Mouse (Mus musculus): ENCODE results near the gene Hpcal4. TPM values are rescaled to one million over a fixed set of nuclear protein-coding genes. Genes with fewer than 3 reads are reported as not detected.
A peak's percentile ranks its signal among the peaks of the same experiment; 100 is the strongest.

Gene Hpcal4
- polyA plus RNA-seq, 1 experiment from 2014 or later = 3.7 TPM

DNA sequence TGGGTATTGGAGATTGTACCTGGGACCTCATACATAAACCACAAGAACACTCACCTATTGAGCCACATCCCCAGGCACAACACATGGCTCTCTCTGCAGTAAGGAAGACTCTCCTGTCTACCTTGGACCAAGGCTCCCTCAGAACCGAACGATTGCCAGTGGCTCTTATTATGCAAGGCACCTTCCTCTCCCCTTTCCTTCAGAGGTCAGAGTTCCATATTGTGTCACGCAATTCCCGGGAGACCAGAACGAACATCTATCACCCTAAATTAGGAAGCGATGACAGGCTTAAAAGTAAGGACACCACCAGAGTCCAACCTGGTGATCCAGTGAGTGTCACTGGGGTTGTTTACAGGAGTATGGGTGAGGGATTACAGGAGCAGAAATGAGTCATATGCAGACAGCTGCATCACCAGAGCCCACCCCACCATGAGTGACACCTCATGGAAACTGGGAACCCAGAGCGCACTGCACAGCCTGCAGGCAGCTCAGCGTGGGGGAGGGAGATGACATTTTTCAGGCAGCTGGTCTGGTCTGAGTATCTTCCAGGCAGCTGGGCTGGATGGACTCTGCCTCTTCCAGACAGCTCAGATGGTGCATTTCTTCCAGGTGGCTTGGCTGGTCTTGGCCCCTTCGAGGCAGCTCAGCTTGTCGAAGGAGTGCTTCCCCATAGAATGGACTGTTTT, 42.8 kb downstream of the Hpcal4 start:
- no peaks in the 10 kb centered on the region for H3K36me3 ChIP-seq (ENCODE audit: insufficient read depth, low read length)
- peaks cover 31% of the 10 kb centered on the region for H3K4me1 ChIP-seq (replicated peaks; ENCODE audit: insufficient read depth, low read length)
- no peak for TF ChIP-seq CTCF (IDR thresholded peaks at IDR 0.05; ENCODE audit: low read depth)
- no peak overlapping the region for H3K4me2 ChIP-seq (ENCODE audit: low read length)
- no peaks in the 10 kb centered on the region for H3K27me3 ChIP-seq (ENCODE audit: insufficient read depth, low read length)
- no peak overlapping the region for H3K9ac ChIP-seq (ENCODE audit: low read depth, low read length)
- H3K4me3 ChIP-seq (replicated peaks; ENCODE audit: low read depth, low read length) = no peak overlapping the region
- 32% methylated on average over 10 of the region's 10 CpGs for WGBS
- peak; percentile 55 for DNase-seq (ENCODE audit: low spot score)
- H3K27ac ChIP-seq = no peak overlapping the region
- no peaks in the 10 kb centered on the region for H3K9me3 ChIP-seq (replicated peaks; ENCODE audit: low read length)
- ATAC-seq (replicated peaks; ENCODE audit: low FRiP score, low read depth) = peak; percentile 58; the same call in 1 of the 2 replicates

DNA sequence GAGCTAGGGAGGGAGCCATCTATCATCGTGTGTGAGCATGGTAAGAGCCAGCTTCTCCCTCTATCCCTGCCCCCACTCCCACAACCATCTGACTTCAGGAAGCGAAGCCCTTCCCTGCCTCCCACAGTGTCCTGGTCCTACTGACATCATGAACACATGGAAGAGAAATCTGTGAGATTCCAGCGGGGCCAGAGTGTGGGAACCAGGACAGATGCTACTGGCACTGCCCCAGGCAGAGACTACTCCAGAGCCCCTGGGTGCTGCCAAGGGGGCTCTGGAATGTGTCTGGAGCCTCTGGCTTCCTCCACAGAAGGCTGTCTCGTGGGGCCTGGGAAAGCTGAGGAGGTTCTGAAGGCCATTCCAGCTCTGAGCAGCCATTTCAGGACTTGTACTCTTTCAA, 44.7 kb downstream of the Hpcal4 start:
- DNase-seq (ENCODE audit: low spot score) (peak; percentile 41), ATAC-seq (replicated peaks; ENCODE audit: low FRiP score, low read depth) (0 out of 2 replicates have a peak, but pooled peaks have one; percentile 17)
- Histone ChIP-seq H3K4me2 (ENCODE audit: low read length) (no peak overlapping the region), H3K36me3 (ENCODE audit: insufficient read depth, low read length) (no peaks in the 10 kb centered on the region), H3K27me3 (ENCODE audit: insufficient read depth, low read length) (no peaks in the 10 kb centered on the region), H3K27ac (0 out of 2 replicates have a peak overlapping the region, but pooled peaks have one; percentile 36), H3K9ac (ENCODE audit: low read depth, low read length) (no peak overlapping the region), H3K4me1 (replicated peaks; ENCODE audit: insufficient read depth, low read length) (peaks cover 37% of the 10 kb centered on the region), H3K4me3 (replicated peaks; ENCODE audit: low read depth, low read length) (no peak overlapping the region), H3K9me3 (replicated peaks; ENCODE audit: low read length) (no peaks in the 10 kb centered on the region)
- whole genome bisulfite sequencing = 35% methylated on average over 4 of the region's 4 CpGs
- TF ChIP-seq CTCF (IDR thresholded peaks at IDR 0.05; ENCODE audit: low read depth) = no peak

DNA sequence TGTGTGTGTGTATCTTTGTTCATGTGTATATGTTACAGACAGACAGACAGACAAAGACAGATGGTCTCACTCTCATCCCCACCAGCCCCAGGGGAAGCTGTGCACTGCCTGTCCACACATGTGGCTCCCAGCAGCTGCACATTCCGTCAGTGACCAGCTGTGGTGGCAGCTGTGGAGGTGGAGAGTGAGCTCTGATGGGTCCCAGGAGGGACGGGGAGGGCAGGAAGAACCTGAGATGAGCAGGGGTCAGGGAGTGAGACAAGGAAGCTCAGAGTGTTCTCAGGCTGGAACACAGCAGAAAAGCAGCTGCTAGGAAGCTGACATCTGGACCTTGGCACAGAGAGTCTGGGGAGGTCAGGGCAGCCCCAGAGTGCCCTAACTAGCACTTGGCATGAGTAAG, 45.2 kb downstream of the Hpcal4 start:
- H3K9me3 ChIP-seq (replicated peaks; ENCODE audit: low read length) = no peaks in the 10 kb centered on the region
- no peak overlapping the region for H3K4me2 ChIP-seq (ENCODE audit: low read length)
- H3K27me3 ChIP-seq (ENCODE audit: insufficient read depth, low read length) = no peaks in the 10 kb centered on the region
- no peak overlapping the region for H3K9ac ChIP-seq (ENCODE audit: low read depth, low read length)
- peaks cover 43% of the 10 kb centered on the region for H3K4me1 ChIP-seq (replicated peaks; ENCODE audit: insufficient read depth, low read length)
- H3K27ac ChIP-seq = 0 out of 2 replicates have a peak overlapping the region, but pooled peaks have one; percentile 36
- TF ChIP-seq CTCF (IDR thresholded peaks at IDR 0.05; ENCODE audit: low read depth) = no peak
- no peak overlapping the region for H3K4me3 ChIP-seq (replicated peaks; ENCODE audit: low read depth, low read length)
- no peaks in the 10 kb centered on the region for H3K36me3 ChIP-seq (ENCODE audit: insufficient read depth, low read length)
- DNase-seq (ENCODE audit: low spot score) = peak; percentile 61
- WGBS = 20% methylated on average over 2 of the region's 2 CpGs
- peak; percentile 29; the same call in 1 of the 2 replicates for ATAC-seq (replicated peaks; ENCODE audit: low FRiP score, low read depth)

- Histone ChIP-seq H3K27ac (no peak overlapping the region), H3K27me3 (ENCODE audit: insufficient read depth, low read length) (no peaks in the 10 kb centered on the region), H3K9me3 (replicated peaks; ENCODE audit: low read length) (no peaks in the 10 kb centered on the region), H3K4me2 (ENCODE audit: low read length) (no peak overlapping the region), H3K4me3 (replicated peaks; ENCODE audit: low read depth, low read length) (no peak overlapping the region), H3K9ac (ENCODE audit: low read depth, low read length) (no peak overlapping the region), H3K36me3 (ENCODE audit: insufficient read depth, low read length) (no peaks in the 10 kb centered on the region), H3K4me1 (replicated peaks; ENCODE audit: insufficient read depth, low read length) (peaks cover 45% of the 10 kb centered on the region)
- DNase-seq (ENCODE audit: low spot score) (peak; percentile 58), ATAC-seq (replicated peaks; ENCODE audit: low FRiP score, low read depth) (no peak)
- WGBS = 32% methylated on average over 11 of the region's 11 CpGs
- TF ChIP-seq CTCF (IDR thresholded peaks at IDR 0.05; ENCODE audit: low read depth) = no peak
These were observed 46.1 kb downstream of the Hpcal4 start for GRCm38 (mm10) chr4:123229166-123229565.

DNA sequence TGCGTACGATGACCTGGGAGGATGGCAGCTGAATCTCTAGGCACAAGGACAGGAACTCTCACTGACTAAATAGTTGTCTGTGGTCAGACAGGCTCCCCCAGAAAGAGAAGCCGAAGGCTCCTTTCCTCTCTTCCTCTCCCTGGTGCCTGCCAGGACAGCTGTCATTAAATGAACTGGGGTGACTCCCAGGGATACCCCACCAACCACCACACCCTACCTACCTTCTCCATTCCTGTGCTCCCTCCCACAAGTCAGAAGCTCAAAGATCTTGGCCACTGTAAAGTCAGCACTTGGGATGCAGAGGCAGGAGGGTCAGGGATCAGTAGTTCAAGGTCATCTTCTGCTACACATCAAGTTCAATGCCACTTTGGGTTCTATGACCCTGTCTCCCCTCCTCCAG, 49.8 kb downstream of the Hpcal4 start:
- ATAC-seq (replicated peaks; ENCODE audit: low FRiP score, low read depth) = no peak
- Histone ChIP-seq H3K27ac (peak overlapping the region; percentile 85), H3K27me3 (ENCODE audit: insufficient read depth, low read length) (no peaks in the 10 kb centered on the region), H3K4me1 (replicated peaks; ENCODE audit: insufficient read depth, low read length) (peaks cover 54% of the 10 kb centered on the region), H3K36me3 (ENCODE audit: insufficient read depth, low read length) (no peaks in the 10 kb centered on the region), H3K9me3 (replicated peaks; ENCODE audit: low read length) (no peaks in the 10 kb centered on the region), H3K4me2 (ENCODE audit: low read length) (peak overlapping the region; percentile 60), H3K9ac (ENCODE audit: low read depth, low read length) (no peak overlapping the region), H3K4me3 (replicated peaks; ENCODE audit: low read depth, low read length) (no peak overlapping the region)
- no peak for TF ChIP-seq CTCF (IDR thresholded peaks at IDR 0.05; ENCODE audit: low read depth)
- 42% methylated on average over 3 of the region's 3 CpGs for WGBS
- no peak for DNase-seq (ENCODE audit: low spot score)

GRCm38 (mm10) chr4:123233492-123234084, 50.6 kb downstream of the Hpcal4 start, which contains the start of gene Heyl:
Gene Heyl, plus strand, starts transcription at chr4:123233556.
- TF ChIP-seq CTCF (IDR thresholded peaks at IDR 0.05; ENCODE audit: low read depth) = no peak

More at GRCm38 (mm10) chr4:123233492-123234084, 50.6 kb downstream of the Hpcal4 start, which contains the start of gene Heyl:
- peak; percentile 85 for DNase-seq (ENCODE audit: low spot score)
- Histone ChIP-seq H3K4me2 (ENCODE audit: low read length) (peak within 1 kb of the TSS; percentile 60), H3K4me1 (replicated peaks; ENCODE audit: insufficient read depth, low read length) (peaks cover 54% of the 10 kb centered on the region), H3K27me3 (ENCODE audit: insufficient read depth, low read length) (no peaks in the 10 kb centered on the region), H3K9ac (ENCODE audit: low read depth, low read length) (peak within 1 kb of the TSS; percentile 44), H3K9me3 (replicated peaks; ENCODE audit: low read length) (no peaks in the 10 kb centered on the region), H3K4me3 (replicated peaks; ENCODE audit: low read depth, low read length) (peak within 1 kb of the TSS; percentile 36), H3K27ac (peak within 1 kb of the TSS; percentile 85), H3K36me3 (ENCODE audit: insufficient read depth, low read length) (no peaks in the 10 kb centered on the region)
- peak; percentile 95 for ATAC-seq (replicated peaks; ENCODE audit: low FRiP score, low read depth)
- WGBS = 1% methylated on average over 51 of the region's 52 CpGs
